Comparison of ENCODE assay signal across 32 mouse cellular contexts in the genomic region with DNA sequence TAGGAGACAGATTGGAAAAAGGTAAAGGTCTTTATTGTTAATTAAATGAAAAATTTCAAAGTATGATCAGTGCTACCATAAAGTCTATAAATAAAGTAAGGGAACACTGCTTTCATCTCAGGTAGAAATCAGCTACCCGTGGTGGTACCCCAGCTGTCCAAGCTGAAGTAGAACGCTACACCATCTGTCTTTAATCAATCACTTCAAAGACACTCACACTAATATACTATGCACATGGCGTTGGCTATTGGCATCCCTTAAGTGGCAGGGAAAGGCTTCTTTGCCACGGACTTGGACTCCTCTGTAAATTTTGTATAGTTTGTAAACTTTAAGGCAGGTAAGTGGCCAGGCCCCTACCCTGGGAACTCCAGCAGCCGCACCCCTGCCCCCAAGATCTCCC. TPM values are rescaled to one million over a fixed set of nuclear protein-coding genes. Genes with fewer than 3 reads are reported as not detected.
DNase-seq lines count a peak whose midpoint lies in the region; ATAC-seq lines count a peak whose summit lies in the region.
"Had no signal": no experiment of that assay in that cellular context is flagged by ENCODE, and none has a peak within 500 bp of the region (broad histone marks: within the 10 kb centered on the region; RNA-seq: fewer than 3 reads in every experiment).

No protein-coding gene starts in this region.

- no peak for DNase-seq in hindbrain, embryonic 14.5 days (ENCODE audit: low spot score)
- peak; percentile 25 for DNase-seq in embryo, embryonic 11 days
- peak; percentile 3 for DNase-seq in hindlimb bud, embryonic 11.5 days (ENCODE audit: extremely low spot score, low read depth, low spot score)
- peak; percentile 23 for DNase-seq in mesoderm, embryonic 11.5 days (ENCODE audit: low read depth, low spot score)
- DNase-seq in kidney, postnatal 14 days = no peak
- DNase-seq in ovary, adult 18-20 months (ENCODE audit: low spot score) = no peak
- DNase-seq: adrenal gland, adult 2 months; adrenal gland, postnatal 14 days; cerebellum, adult 11 months; cerebellum, adult 2 months; cerebellum, adult 9-11 months; cerebellum, postnatal 25 days; forebrain, postnatal 0 days; gastrocnemius, postnatal 25 days; heart, adult 18-20 months; heart, postnatal 10 days; heart, postnatal 36 days had no signal

- no peaks in the 10 kb centered on the region for H3K36me3 ChIP-seq in hindbrain, embryonic 16.5 days (ENCODE audit: control insufficient read depth, insufficient read depth, low read length)
- no peaks in the 10 kb centered on the region for H3K36me3 ChIP-seq in hindbrain, embryonic 14.5 days (replicated peaks; ENCODE audit: control insufficient read depth, insufficient read depth)
- H3K36me3 ChIP-seq: embryonic facial prominence, embryonic 10.5 days; embryonic facial prominence, embryonic 13.5 days; forebrain, embryonic 10.5 days; heart, embryonic 12.5 days; heart, embryonic 15.5 days; hindbrain, embryonic 10.5 days; hindbrain, embryonic 15.5 days had no signal

- no peak overlapping the region for H3K4me2 ChIP-seq in hindbrain, embryonic 16.5 days (ENCODE audit: low read length)
- no peak overlapping the region for H3K4me2 ChIP-seq in hindbrain, embryonic 14.5 days (replicated peaks)
- H3K4me2 ChIP-seq: embryonic facial prominence, embryonic 13.5 days; forebrain, embryonic 13.5 days; heart, embryonic 12.5 days; heart, embryonic 15.5 days; hindbrain, embryonic 15.5 days had no signal

- peak; percentile 45; the same call in 1 of the 2 replicates for ATAC-seq in hindbrain, embryonic 16.5 days
- ATAC-seq in hindbrain, embryonic 14.5 days (ENCODE audit: low FRiP score) = no peak
- ATAC-seq: CD4-positive, CD25-positive, alpha-beta regulatory T cell, adult 4 months; forebrain, embryonic 13.5 days; forebrain, postnatal 0 days; intestine, postnatal 0 days had no signal

- no peaks in the 10 kb centered on the region for H3K9me3 ChIP-seq in hindbrain, embryonic 16.5 days (ENCODE audit: control insufficient read depth, low read length)
- no peaks in the 10 kb centered on the region for H3K9me3 ChIP-seq in hindbrain, embryonic 14.5 days (ENCODE audit: control insufficient read depth, low read length)
- H3K9me3 ChIP-seq: embryonic facial prominence, embryonic 10.5 days; embryonic facial prominence, embryonic 13.5 days; forebrain, embryonic 10.5 days; forebrain, embryonic 13.5 days; heart, embryonic 12.5 days; heart, embryonic 15.5 days; hindbrain, embryonic 10.5 days; hindbrain, embryonic 15.5 days had no signal

- H3K4me1 ChIP-seq in hindbrain, embryonic 16.5 days (ENCODE audit: control insufficient read depth, insufficient read depth, low read depth, low read length) = no peaks in the 10 kb centered on the region
- no peaks in the 10 kb centered on the region for H3K4me1 ChIP-seq in hindbrain, embryonic 14.5 days (replicated peaks; ENCODE audit: control insufficient read depth, insufficient read depth, low read length)
- H3K4me1 ChIP-seq: embryonic facial prominence, embryonic 10.5 days; embryonic facial prominence, embryonic 13.5 days; forebrain, embryonic 10.5 days; forebrain, embryonic 13.5 days; heart, embryonic 12.5 days; heart, embryonic 15.5 days; hindbrain, embryonic 10.5 days; hindbrain, embryonic 15.5 days had no signal

- 76% methylated on average over 5 of the region's 5 CpGs for WGBS in hindbrain, embryonic 16.5 days
- 73% methylated on average over 5 of the region's 5 CpGs for WGBS in hindbrain, embryonic 14.5 days

- H3K4me3 ChIP-seq in hindbrain, embryonic 16.5 days (ENCODE audit: low read length) = no peak overlapping the region
- no peak overlapping the region for H3K4me3 ChIP-seq in hindbrain, embryonic 14.5 days (replicated peaks; ENCODE audit: low read length)
- H3K4me3 ChIP-seq: embryonic facial prominence, embryonic 10.5 days; embryonic facial prominence, embryonic 13.5 days; erythroblast, embryonic 14.5 days; forebrain, embryonic 10.5 days; forebrain, embryonic 13.5 days; heart, embryonic 12.5 days; heart, embryonic 15.5 days; hindbrain, embryonic 10.5 days; hindbrain, embryonic 15.5 days had no signal

- no peaks in the 10 kb centered on the region for H3K27me3 ChIP-seq in hindbrain, embryonic 16.5 days (replicated peaks; ENCODE audit: control insufficient read depth, insufficient read depth, low read length)
- no peaks in the 10 kb centered on the region for H3K27me3 ChIP-seq in hindbrain, embryonic 14.5 days (ENCODE audit: control insufficient read depth, insufficient read depth, low read length)
- H3K27me3 ChIP-seq: embryonic facial prominence, embryonic 13.5 days; forebrain, embryonic 13.5 days; heart, embryonic 12.5 days; heart, embryonic 15.5 days; hindbrain, embryonic 15.5 days had no signal

- no peak overlapping the region for H3K9ac ChIP-seq in hindbrain, embryonic 16.5 days (ENCODE audit: low read depth, low read length)
- no peak overlapping the region for H3K9ac ChIP-seq in hindbrain, embryonic 14.5 days
- H3K9ac ChIP-seq: embryonic facial prominence, embryonic 13.5 days; forebrain, embryonic 13.5 days; forebrain, postnatal 0 days; heart, embryonic 12.5 days; heart, embryonic 15.5 days; hindbrain, embryonic 15.5 days had no signal

- H3K27ac ChIP-seq in hindbrain, embryonic 16.5 days (ENCODE audit: low read depth, low read length) = no peak overlapping the region
- H3K27ac ChIP-seq in hindbrain, embryonic 14.5 days = no peak overlapping the region
- H3K27ac ChIP-seq: embryonic facial prominence, embryonic 10.5 days; embryonic facial prominence, embryonic 13.5 days; forebrain, embryonic 10.5 days; forebrain, embryonic 13.5 days; heart, embryonic 15.5 days; hindbrain, embryonic 10.5 days; hindbrain, embryonic 15.5 days had no signal

RNA-seq across cellular contexts. Expression of a gene that starts 17.0 kb away (rescaled TPM):
- polyA plus RNA-seq in hindbrain, embryonic 16.5 days (2015; fragmentation: Nextera tagmentation; extraction: Ambion mirVana) = not detected in 2 replicates
- not detected in 2 replicates for polyA plus RNA-seq in hindbrain, embryonic 14.5 days (2014; fragmentation: Nextera tagmentation; extraction: Ambion mirVana)
- polyA plus RNA-seq: adrenal gland, adult 2 months; C2C12; CD4-positive, CD25-positive, alpha-beta regulatory T cell, adult 4 months; cerebellum, adult 2 months; embryonic facial prominence, embryonic 10.5 days; embryonic facial prominence, embryonic 13.5 days; erythroblast, embryonic 14.5 days; forebrain, embryonic 10.5 days; forebrain, embryonic 13.5 days; forebrain, postnatal 0 days; gonadal fat pad, adult 2 months; heart, embryonic 12.5 days; heart, embryonic 15.5 days; hindbrain, embryonic 10.5 days; hindbrain, embryonic 15.5 days; intestine, embryonic 14.5 days; intestine, postnatal 0 days had no signal

RNA-seq across cellular contexts. Expression of a gene that starts 30.0 kb away (rescaled TPM):
- not detected in 2 replicates for polyA plus RNA-seq in hindbrain, embryonic 16.5 days (2015; fragmentation: Nextera tagmentation; extraction: Ambion mirVana)
- polyA plus RNA-seq in hindbrain, embryonic 14.5 days (2014; fragmentation: Nextera tagmentation; extraction: Ambion mirVana) = not detected in 2 replicates
- polyA plus RNA-seq: adrenal gland, adult 2 months; C2C12; CD4-positive, CD25-positive, alpha-beta regulatory T cell, adult 4 months; cerebellum, adult 2 months; embryonic facial prominence, embryonic 10.5 days; embryonic facial prominence, embryonic 13.5 days; erythroblast, embryonic 14.5 days; forebrain, embryonic 10.5 days; forebrain, embryonic 13.5 days; forebrain, postnatal 0 days; gonadal fat pad, adult 2 months; heart, embryonic 12.5 days; heart, embryonic 15.5 days; hindbrain, embryonic 10.5 days; hindbrain, embryonic 15.5 days; intestine, embryonic 14.5 days; intestine, postnatal 0 days had no signal

Comparison
In these comparisons a context has a peak if more than half of its experiments do, and no peak if none do; other contexts are left out.
1. DNase-seq: peak in embryo, embryonic 11 days (single experiment), hindlimb bud, embryonic 11.5 days (single experiment) and mesoderm, embryonic 11.5 days (single experiment); none in hindbrain, embryonic 14.5 days (single experiment), kidney, postnatal 14 days (single experiment) and ovary, adult 18-20 months (single experiment).